Comparison of ENCODE assay signal across 8 mouse cellular contexts in the genomic region with DNA sequence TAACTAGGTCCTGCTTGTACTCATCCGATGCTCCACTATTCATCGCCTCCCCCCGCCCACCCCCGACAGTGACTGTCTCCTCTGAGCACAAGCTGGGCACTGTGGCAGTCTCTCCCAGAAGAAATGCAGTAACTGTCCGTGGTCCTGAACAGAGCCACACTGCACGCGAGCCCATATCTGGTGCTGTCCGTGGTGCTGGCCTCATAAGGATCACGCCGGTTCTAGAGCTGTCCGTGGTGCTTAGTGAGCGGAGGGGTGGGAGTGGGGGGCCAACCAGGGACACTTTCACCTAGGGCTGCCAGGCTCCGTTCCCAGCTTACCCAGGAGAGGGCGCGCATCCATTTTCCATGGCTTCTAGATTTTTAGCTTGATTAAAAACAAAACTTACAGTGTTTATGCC. TPM values are rescaled to one million over a fixed set of nuclear protein-coding genes. Genes with fewer than 3 reads are reported as not detected.
A peak's percentile ranks its signal among the peaks of the same experiment; 100 is the strongest.
DNase-seq lines count a peak whose midpoint lies in the region; ATAC-seq and TF ChIP-seq lines count a peak whose summit lies in the region.

No protein-coding gene starts in this region.

- no peaks in the 10 kb centered on the region for H3K4me1 ChIP-seq in embryonic facial prominence, embryonic 13.5 days
- H3K4me1 ChIP-seq in liver, adult 2 months (ENCODE audit: control insufficient read depth, insufficient read depth, low read length): no peaks in the 10 kb centered on the region
- no peaks in the 10 kb centered on the region for H3K4me1 ChIP-seq in stomach, embryonic 16.5 days (ENCODE audit: control insufficient read depth, insufficient read depth, low read length)

- H3K9me3 ChIP-seq in embryonic facial prominence, embryonic 13.5 days: no peaks in the 10 kb centered on the region; the same call in 1 of the 2 replicates
- no peaks in the 10 kb centered on the region for H3K9me3 ChIP-seq in stomach, embryonic 16.5 days (replicated peaks; ENCODE audit: control insufficient read depth, low read length)

- TF ChIP-seq CTCF in liver, adult 2 months (IDR thresholded peaks at IDR 0.05; ENCODE audit: low read depth, low read length): peak; percentile 53; the same call in 1 of the 2 replicates

- 4% methylated on average over 15 of the region's 15 CpGs for WGBS in embryonic facial prominence, embryonic 13.5 days
- WGBS in liver, adult 2 months: 3% methylated on average over 15 of the region's 15 CpGs
- 2% methylated on average over 15 of the region's 15 CpGs for WGBS in stomach, embryonic 16.5 days

- H3K36me3 ChIP-seq in embryonic facial prominence, embryonic 13.5 days: no peaks in the 10 kb centered on the region
- no peaks in the 10 kb centered on the region for H3K36me3 ChIP-seq in liver, adult 2 months (ENCODE audit: control insufficient read depth, insufficient read depth, low read length)
- no peaks in the 10 kb centered on the region for H3K36me3 ChIP-seq in stomach, embryonic 16.5 days (ENCODE audit: control insufficient read depth, insufficient read depth, low read length)

- TF ChIP-seq POLR2A in liver, adult 2 months (IDR thresholded peaks at IDR 0.05; ENCODE audit: extremely low read depth, insufficient read depth, low read length): no peak

- peak; percentile 37 to 41 for DNase-seq in cerebellum, postnatal 36 days
- DNase-seq in cerebellum, adult 9-10 months: no peak
- DNase-seq in heart, adult 9 months (ENCODE audit: low spot score in 2 of 2): peak; percentile 58 to 74
- DNase-seq in kidney, adult 8-10 months: peak; percentile 57 to 83
- DNase-seq in liver, adult 2 months (ENCODE audit: extremely low read depth, low read depth, low spot score): peak; percentile 35
- DNase-seq in neural tube, embryonic 10.5 days (ENCODE audit: extremely low spot score, low spot score): peak; percentile 89

- H3K27me3 ChIP-seq in embryonic facial prominence, embryonic 13.5 days: no peaks in the 10 kb centered on the region
- H3K27me3 ChIP-seq in liver, adult 2 months (ENCODE audit: control insufficient read depth, insufficient read depth, low read length): no peaks in the 10 kb centered on the region
- no peaks in the 10 kb centered on the region for H3K27me3 ChIP-seq in stomach, embryonic 16.5 days (ENCODE audit: control insufficient read depth, insufficient read depth, low read length)

- peak; percentile 76; the same call in 1 of the 2 replicates for ATAC-seq in embryonic facial prominence, embryonic 13.5 days (ENCODE audit: insufficient number of reproducible peaks, insufficient read depth, low FRiP score, low TSS enrichment, low read depth)
- peak; percentile 77; the same call in 1 of the 2 replicates for ATAC-seq in stomach, embryonic 16.5 days (ENCODE audit: insufficient read depth, low FRiP score)

- H3K27ac ChIP-seq in embryonic facial prominence, embryonic 13.5 days: no peak overlapping the region
- H3K27ac ChIP-seq in liver, adult 2 months (replicated peaks; ENCODE audit: insufficient read depth, low read depth, low read length): no peak overlapping the region
- no peak overlapping the region for H3K27ac ChIP-seq in stomach, embryonic 16.5 days (ENCODE audit: low read length)

- no peak overlapping the region for H3K4me3 ChIP-seq in embryonic facial prominence, embryonic 13.5 days
- no peak overlapping the region for H3K4me3 ChIP-seq in liver, adult 2 months (ENCODE audit: insufficient read depth, low read depth, low read length)
- H3K4me3 ChIP-seq in stomach, embryonic 16.5 days (replicated peaks; ENCODE audit: low read length): no peak overlapping the region

- no peak overlapping the region for H3K4me2 ChIP-seq in embryonic facial prominence, embryonic 13.5 days
- no peak overlapping the region for H3K4me2 ChIP-seq in stomach, embryonic 16.5 days (ENCODE audit: low read depth, low read length)

- no peak overlapping the region for H3K9ac ChIP-seq in embryonic facial prominence, embryonic 13.5 days
- H3K9ac ChIP-seq in liver, adult 2 months (ENCODE audit: low read depth, low read length): no peak overlapping the region
- no peak overlapping the region for H3K9ac ChIP-seq in stomach, embryonic 16.5 days (ENCODE audit: low read length)

- H3K79me2 ChIP-seq in liver, adult 2 months (ENCODE audit: control insufficient read depth, insufficient read depth, low read length): no peaks in the 10 kb centered on the region

RNA-seq across cellular contexts. Expression of a gene that starts 26.4 kb away (rescaled TPM):
- 0.93 and 1.2 TPM in 2 replicates for polyA plus RNA-seq in embryonic facial prominence, embryonic 13.5 days (2015; fragmentation: Nextera tagmentation; extraction: Ambion mirVana)
- 0.07 and 0.28 TPM in 2 replicates for total RNA-seq in liver, adult 2 months (2014; rRNA removed)
- 0.19 and 0.29 TPM in 2 replicates for polyA plus RNA-seq in liver, adult 2 months (2012; rRNA removed)
- polyA plus RNA-seq in stomach, embryonic 16.5 days (2015; fragmentation: Nextera tagmentation; extraction: Ambion mirVana): 0.34 and 0.60 TPM in 2 replicates
